Mouse (Mus musculus): ENCODE data around the gene Fkbpl. TPM values are rescaled to one million over a fixed set of nuclear protein-coding genes. Genes with fewer than 3 reads are reported as not detected.

Fkbpl gene
- total RNA-seq, 2 experiments from 2014 or later = 11.4 to 14.3 TPM

DNA sequence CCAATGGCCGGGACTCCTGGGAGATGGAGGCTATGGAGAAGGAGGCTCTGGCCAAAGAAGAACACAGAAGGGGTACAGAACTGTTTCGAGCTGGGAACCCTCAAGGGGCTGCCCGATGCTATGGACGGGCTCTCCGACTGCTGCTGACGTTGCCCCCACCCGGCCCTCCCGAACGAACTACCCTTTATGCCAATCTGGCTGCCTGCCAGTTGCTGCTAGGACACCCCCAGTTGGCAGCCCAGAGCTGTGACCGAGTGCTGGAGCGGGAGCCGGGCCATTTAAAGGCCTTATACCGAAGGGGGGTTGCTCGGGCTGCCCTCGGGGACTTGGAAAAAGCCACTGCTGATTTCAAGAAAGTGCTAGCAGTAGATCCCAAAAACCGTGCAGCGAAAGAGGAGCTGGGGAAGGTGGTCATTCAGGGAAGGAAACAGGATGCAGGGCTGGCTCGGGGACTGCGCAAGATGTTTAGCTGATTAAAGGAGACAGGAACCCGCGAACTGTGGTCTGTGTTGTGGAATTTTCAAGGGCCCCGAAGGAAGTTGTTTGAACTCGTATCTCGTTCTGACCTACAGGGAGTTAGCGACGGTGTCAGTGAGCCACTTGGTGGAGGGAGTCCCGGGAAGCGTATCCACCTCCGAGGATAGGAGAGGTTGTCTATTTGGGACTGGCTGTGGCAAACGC lies 1.4 kb downstream of the Fkbpl start:
- DNase-seq (ENCODE audit: low spot score in 2 of 2) = no peak

DNA sequence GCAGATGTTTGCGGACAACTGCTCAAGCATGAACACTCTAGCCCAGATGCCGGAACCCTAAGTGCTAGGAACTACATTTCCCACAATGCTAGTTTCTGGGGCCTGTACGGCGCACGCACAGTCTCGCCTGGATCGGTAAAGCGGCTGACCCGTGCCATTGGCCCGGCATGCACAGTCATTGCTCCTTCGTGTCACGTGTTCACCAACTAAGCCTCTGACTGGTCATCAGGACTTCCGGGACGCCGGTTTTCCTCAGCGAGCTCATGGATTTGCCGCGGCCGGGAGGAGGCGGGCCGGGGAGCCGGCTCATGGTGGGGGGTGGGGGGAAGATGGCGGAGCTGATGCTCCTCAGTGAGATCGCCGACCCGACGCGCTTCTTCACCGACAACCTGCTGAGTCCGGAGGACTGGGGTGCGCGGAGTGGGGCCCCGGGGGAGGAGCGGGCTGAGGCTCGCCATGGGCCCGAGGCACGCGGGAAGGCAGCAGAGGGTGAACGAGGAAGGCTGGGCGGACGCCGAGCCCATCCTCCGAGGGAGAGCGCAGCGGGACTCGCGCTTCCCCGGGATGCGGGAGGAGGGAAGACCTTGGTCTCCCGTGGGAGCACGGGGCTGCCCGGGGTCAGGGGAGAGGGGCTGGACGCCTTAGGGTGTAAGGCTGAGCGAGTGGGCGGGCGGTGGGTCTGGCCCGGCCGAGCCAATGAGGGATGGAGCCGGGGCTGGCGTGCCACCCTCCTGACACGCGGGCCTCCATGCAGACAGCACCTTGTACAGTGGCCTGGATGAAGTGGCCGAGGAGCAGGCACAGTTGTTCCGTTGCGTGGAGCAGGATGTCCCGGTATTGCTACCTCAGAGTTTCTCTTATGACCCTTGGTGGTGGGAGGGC lies 2.6 kb downstream of the Fkbpl start, which contains the start of gene Atf6b:
Gene Atf6b (plus strand): TSS at position 241 of the 882 bp plus-strand sequence.
- DNase-seq (ENCODE audit: low spot score in 2 of 2) = peak; percentile 94 to 96

DNA sequence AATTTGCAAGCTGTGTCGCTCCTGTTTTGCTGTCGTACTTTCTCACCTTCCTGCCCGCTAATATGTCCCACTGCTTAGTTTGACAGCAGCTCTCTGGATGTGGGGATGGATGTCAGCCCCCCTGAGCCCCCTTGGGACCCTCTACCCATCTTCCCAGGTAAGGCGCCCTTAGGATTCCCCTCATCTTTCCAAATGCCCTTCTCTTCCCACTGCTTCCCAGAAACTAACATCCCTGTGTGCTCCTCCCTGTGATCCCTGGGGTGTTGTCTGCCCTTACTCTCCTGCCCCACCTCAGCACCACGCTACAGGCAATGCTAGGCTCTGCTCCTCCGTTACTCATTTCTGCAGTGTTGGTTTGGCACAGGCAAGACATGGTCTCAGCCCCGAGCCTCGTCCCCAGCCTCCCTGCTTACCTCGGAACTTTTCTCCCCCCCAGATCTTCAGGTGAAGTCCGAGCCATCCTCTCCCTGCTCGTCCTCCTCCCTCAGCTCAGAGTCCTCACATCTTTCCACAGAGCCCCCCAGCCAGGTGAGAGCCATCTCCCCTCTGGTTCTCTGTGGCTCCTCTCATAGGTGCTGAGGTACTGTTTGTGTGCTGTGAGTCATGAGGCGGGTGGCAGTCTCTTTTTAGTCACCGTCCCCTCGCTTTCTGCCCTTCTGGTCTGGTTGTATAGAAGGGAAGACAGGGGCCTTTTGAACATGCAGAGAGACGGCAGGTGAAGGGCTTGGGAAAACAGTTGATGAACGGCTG lies 3.8 kb downstream of the Fkbpl start:
- DNase-seq (ENCODE audit: low spot score in 2 of 2) = no peak

DNA sequence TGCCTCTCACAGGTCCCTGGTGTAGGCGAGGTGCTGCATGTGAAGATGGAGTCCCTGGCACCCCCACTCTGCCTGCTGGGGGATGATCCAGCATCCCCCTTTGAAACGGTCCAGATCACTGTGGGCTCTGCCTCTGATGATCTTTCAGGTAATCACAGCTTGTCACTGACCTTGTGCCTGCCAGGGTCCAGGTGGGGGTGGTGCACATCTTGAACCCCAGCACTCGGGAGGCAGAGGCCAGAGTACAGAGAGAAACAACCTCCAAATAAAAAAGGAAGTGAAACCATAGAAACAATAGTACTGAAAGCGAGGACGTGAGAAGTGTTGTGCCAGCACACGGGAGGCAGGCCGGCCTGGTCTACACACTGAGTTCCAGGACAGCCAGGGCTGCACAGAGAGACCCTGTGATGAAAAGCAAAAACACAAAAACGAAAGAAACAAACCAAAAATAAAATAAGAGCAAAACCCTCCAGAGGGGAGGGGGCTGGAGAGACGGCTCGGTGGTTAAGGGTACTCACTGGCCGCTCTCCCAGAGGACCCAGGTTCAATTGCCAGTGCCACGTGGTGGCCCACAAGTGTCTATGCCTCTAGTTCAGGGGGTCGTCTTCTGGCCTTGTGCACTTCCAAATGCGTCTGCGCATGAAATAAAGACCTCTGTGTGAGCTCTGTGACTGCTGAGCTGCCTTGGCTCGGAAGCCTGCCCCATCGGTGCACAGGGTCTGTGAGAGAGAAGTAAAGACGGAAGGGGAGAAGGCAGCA lies 4.7 kb downstream of the Fkbpl start:
- no peak for DNase-seq (ENCODE audit: low spot score in 2 of 2)

DNA sequence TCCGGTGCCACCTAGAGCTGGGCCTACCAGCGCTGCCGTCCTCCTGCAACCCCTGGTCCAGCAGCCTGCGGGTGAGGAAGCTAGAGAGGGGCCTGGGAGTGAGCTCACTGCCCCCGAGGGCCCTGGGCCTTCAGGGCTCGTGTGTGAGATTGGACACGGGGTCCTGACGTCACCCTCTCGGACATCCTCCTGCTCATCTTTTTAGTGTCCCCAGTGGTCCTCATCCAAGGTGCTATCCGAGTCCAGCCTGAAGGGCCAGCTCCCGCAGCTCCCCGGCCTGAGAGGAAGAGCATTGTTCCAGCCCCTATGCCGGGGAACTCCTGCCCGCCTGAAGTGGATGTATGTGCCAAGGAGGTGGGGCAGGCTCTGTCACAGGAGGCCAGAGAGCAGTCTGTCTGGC lies 6.2 kb downstream of the Fkbpl start:
- no peak for DNase-seq (ENCODE audit: low spot score in 2 of 2)

DNA sequence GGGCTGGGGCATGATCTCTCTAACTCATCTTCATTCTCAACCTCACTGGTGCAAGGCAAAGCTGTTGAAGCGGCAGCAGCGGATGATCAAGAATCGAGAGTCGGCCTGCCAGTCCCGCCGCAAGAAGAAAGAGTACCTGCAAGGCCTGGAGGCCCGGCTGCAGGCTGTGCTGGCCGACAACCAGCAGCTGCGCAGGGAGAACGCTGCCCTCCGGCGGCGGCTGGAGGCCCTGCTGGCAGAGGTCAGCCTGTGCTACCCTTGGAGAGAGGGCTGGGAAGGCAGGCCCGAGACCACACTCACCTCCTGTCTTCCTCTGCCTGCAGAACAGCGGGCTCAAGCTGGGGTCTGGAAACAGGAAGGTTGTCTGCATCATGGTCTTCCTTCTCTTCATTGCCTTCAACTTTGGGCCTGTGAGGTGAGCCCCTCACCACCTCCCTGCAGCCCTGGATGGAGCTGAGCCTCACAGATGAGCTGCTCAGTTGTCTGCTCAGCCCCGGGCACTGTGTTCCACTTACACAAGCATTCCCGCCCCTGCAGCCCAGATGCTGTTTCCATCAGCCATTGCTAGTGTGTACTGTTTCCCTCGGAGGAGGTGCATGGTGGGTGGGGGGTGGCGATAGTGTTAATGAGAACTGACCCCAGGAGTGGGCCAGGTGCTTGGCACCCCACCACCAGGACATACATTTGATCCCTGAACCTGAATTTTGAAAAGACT lies 7.1 kb downstream of the Fkbpl start:
- DNase-seq (ENCODE audit: low spot score in 2 of 2) = no peak

DNA sequence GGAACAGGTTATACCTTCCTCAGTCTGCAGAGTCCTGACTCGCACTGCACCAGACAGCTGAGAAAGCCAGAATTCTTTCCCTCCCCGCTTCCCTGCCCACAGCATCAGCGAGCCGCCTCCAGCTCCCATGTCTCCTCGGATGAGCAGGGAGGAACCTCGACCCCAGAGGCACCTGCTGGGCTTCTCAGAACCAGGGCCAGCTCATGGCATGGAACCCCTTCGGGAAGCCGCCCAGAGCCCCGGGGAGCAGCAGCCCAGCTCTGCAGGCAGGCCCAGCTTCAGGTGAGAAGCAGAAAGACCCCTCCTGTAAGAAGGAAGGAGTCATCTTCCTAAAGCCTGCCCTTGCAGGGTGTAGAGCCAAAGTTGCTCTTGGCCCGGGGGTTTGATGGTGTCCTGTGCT lies 8.0 kb downstream of the Fkbpl start:
- DNase-seq (ENCODE audit: low spot score in 2 of 2) = no peak

DNA sequence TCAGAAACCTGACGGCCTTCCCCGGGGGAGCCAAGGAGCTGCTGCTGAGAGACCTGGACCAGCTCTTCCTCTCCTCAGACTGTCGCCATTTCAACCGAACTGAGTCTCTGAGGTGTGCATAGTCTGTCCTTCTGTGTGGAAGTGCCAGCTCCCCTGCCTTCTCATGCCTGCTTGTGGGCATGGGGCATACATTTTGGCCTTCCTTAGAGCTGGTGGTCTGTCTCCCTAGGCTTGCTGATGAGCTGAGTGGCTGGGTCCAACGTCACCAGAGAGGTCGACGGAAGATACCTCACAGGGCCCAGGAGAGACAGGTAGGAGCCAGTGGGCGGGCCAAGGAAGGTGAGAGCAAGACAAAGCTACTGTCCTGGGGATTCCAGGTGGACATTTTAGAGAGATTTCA lies 8.4 kb downstream of the Fkbpl start:
- DNase-seq (ENCODE audit: low spot score in 2 of 2) = no peak

DNA sequence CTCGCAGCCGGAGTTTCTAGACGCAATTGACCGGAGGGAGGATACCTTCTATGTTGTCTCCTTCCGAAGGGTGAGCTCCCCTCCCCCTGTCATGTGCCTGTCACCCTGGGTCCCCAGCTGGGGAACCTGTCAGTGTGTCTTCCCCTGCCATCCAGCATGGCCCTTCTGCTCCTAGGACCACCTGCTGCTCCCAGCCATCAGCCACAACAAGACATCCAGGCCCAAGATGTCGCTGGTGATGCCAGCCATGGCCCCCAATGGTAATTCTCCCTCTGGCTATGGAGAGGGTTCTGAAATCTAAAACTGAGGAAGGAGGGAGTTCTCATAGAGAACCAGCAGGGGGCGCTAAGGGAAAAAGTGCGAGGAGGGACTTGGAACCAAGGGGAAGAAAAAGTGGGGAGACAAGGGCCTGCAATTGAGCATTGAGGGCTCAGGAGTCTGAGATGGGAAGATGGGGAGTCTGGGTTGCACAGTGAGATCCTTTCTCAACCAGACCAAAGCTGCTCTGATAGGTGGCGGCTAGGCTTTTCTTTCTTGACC lies 9.3 kb downstream of the Fkbpl start:
- peak; percentile 61 to 79 for DNase-seq (ENCODE audit: low spot score in 2 of 2)

DNA sequence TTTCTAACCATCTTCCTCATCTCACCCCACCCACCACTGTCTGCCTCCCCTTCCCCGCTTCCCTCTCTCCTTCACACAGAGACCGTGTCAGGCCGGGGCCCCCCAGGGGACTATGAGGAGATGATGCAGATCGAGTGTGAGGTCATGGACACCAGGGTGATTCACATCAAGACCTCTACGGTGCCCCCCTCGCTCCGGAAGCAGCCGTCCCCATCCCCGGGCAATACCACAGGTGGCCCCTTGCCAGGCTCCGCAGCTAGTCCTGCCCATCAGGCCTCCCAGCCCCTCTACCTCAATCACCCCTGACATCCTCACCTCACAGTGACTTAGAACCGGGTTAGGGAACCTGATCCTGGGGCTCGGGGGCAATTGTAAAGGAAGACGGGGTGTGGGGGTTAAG lies 9.8 kb downstream of the Fkbpl start:
- DNase-seq (ENCODE audit: low spot score in 2 of 2) = no peak

DNA sequence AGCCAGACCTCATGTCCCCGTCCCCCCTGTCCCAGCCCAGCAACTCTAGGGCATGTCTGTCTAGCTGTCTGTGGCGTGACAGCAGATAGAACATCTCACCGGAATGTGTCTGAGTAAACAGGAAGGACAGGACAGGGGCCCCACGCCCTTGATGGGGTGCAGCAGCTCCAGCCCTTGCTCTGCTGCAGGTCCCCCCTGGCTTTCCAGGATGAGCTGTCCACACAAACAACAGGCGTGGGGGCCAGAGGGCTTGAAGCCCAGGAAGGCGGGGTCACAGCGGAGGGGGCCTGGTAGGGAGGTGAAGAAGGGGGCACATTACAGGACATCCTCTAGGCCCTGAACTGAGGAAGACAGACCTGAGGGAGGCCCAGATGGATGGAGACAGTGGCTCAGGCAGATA lies 10.6 kb downstream of the Fkbpl start:
- no peak for DNase-seq (ENCODE audit: low spot score in 2 of 2)

DNA sequence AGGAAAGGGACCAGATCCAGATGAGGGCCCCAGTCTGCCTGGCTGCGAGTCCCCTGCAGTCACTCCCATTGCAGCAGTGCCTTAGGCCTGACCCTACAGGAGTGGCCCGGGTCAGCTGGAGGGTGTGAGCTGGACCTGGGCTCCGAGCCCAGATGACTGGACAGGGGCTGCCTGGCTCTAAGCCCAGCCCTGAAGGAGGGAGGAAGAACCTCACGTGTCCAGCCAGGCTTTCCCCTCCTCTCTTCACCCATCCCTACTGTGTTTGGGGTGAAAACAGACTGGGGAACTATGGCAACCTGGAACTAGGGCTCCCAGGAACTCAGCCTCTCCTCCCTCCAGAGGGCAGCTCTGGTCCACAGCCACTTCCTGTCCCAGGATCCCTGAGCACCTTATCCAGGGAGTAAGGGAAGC lies 11.0 kb downstream of the Fkbpl start:
- DNase-seq (ENCODE audit: low spot score in 2 of 2) = no peak

DNA sequence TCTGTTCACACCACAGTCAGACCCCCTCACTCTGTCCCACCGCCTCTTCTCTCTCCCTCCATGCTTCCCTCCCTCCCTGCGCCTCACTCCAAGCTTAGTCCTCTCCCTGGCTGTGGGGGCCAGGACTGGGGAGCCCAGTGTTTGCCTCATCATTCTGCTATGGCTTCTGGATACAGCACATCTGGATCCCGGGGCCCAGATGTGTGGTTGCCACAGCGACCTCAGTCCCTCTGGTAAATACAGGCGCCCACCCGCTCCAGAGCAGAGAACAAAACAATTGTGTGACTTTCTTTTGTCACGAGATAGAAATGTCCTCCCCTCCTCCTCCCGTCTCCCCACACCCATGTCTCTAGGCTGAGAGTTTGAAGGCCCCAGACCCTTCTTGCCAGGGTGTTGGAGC lies 12.1 kb downstream of the Fkbpl start:
- no peak for DNase-seq (ENCODE audit: low spot score in 2 of 2)

DNA sequence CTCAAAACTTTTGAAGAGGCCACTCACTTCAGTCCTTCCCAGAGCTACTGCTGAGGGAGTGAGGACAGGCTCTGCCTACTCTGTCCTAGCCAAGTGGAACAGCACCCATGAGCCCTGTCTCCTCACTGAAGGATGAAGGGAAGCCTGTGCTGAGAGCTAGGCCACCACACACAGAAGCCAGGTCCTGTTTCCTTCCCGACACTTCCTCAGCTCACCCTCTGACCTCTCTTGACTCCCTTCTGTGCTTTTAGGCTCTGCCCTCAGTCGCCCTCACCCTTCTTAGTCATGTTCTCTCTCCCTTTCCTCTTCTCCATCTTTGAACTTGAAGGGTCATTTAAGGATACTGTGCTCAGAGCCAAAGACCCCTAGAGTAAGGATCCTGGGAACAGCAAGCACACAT lies 12.7 kb downstream of the Fkbpl start:
- no peak for DNase-seq (ENCODE audit: low spot score in 2 of 2)

DNA sequence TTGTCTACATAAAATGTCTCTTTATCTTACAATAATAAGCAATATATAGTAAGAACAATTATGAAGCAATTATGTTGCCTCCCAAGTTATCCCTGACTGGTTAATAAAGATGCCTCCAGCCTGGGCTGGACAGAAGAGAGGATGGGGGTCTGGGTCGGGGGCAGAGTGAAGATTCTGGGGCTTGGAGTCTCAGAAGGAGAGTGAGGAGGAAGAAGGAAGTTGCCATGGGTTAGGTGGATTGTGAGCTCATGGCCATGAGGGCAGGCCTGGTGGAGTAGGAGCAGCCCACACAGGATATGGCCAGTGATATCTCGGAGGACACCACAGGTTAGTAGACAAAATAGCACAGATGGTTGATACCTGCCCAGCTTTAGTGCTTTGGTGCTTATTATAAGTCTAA lies 13.6 kb downstream of the Fkbpl start:
- no peak for DNase-seq (ENCODE audit: low spot score in 2 of 2)

DNA sequence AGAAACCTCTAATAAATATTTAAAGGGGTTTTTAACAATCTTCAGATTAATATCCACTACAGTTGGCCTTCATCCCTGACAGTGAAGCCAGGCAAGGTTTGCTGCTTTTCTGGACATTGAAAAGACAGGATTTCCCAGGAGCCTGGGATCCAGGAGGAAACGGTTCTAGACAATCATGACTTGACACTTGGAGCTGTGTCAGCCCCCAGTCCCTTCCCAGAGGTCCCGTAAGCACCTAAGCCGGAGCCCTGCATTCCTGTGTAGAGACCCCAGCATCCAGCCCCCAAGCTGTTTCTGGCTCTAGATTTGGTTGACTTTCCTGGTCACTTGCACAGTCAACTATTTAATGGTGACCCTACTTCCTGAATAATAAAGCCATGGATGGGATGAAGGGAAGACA lies 14.0 kb downstream of the Fkbpl start:
- DNase-seq (ENCODE audit: low spot score in 2 of 2) = no peak

DNA sequence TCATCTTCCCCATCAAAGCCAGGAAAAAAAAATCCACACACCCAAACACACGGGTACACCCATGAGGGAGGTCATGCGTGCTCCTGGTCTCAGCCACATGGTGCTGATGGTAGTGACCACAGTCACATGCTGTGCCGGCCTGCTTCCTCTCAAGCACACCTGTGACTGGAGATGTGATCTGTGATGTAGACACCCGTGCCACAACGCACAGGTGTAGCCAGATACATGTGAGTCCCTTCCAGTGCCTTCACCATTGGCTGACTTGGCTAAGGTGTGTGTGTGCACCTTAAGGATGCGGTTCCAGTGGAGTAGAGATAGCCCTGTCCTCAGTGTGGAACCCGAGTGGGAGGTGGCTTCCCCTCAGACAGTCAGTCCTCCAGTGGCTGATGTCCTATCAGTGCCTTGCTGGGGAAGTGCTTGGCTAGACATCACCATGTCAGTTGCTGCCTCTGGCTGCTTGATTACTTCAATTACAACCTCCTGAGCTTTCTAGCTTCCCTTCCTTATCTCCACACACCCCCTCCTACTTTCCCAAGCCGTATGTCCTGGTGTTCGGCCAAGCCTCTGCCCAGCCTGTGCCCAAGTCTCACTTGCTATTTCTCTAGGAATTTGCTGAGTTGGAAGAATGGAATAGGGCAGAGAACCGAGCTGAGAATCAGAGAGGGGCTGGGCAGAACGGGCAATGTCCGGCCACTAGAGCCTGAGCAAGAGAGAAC lies 14.8 kb downstream of the Fkbpl start:
- no peak for DNase-seq (ENCODE audit: low spot score in 2 of 2)

DNA sequence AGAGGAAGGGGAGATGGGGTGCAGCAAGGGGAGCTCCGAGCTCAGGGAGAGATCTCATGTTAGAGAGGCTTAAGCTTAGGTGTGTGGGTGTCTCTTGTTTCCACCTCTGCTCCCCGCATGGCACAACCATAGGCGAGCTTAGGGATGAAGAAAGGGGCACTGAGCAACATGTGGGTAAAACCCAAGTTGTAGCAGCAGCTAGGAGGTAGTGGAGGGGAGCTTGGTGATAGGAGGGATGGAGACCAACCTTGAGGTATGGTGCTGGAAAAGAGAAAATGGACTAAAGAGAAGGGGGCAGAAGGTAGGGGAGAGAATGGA lies 15.3 kb downstream of the Fkbpl start:
- no peak for DNase-seq (ENCODE audit: low spot score in 2 of 2)

DNA sequence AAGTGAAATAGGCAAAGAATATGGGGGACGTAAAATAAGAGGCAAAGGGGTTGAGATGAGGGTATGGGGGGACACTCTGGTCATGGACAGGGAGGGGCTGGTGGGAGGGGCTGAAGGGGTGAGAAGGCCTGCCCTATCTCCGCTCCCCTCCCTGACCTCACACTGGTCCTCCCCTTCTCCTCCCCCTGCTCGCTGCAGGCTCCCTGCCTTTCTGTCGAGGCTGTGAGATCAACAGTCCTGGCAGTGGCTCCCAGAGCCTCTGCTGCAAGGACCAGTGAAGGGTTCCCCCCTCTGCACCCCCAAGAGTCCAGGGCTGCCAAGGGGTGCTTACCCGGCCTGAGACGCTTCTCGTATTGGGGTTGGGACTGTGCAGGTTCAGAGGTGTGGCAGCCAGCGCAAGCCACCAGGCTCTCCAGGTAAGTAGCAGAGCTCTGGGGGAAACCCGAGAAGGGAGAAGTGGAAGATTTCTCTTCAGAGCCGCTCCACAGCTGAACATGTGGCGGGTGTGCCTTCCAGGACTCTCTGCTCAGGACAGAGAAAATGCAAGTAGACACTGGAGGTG lies 15.8 kb downstream of the Fkbpl start:
- DNase-seq (ENCODE audit: low spot score in 2 of 2) = no peak

Measured in left cerebral cortex, adult 18-20 months (tissue).